ENCODE assay signal across 20 mouse cellular contexts in genomic region chr11:28891515-28891914, GRCm38 (mm10). TPM values are rescaled to one million over a fixed set of nuclear protein-coding genes. Genes with fewer than 3 reads are reported as not detected.
"Had no signal": no experiment of that assay in that cellular context is flagged by ENCODE, and none has a peak within 500 bp of the region (broad histone marks: within the 10 kb centered on the region; RNA-seq: fewer than 3 reads in every experiment).

No protein-coding gene starts in this region.

- H3K4me2 ChIP-seq: lung, embryonic 15.5 days; midbrain, embryonic 11.5 days; midbrain, embryonic 13.5 days; midbrain, embryonic 15.5 days; neural tube, embryonic 12.5 days; stomach, embryonic 15.5 days had no signal

- DNase-seq: lung, adult 2 months; lung, postnatal 14 days; lung, postnatal 36 days; right cerebral cortex, postnatal 14 days; thymus, adult 2 months; thymus, postnatal 25 days; thymus, postnatal 4 days had no signal

- H3K36me3 ChIP-seq: lung, embryonic 15.5 days; midbrain, embryonic 13.5 days; midbrain, embryonic 15.5 days; neural tube, embryonic 12.5 days; stomach, embryonic 15.5 days had no signal

- H3K4me3 ChIP-seq: lung, embryonic 15.5 days; megakaryocyte, embryonic 14.5 days; midbrain, embryonic 13.5 days; midbrain, embryonic 15.5 days; neural tube, embryonic 12.5 days; stomach, embryonic 15.5 days had no signal

- H3K27ac ChIP-seq: lung, embryonic 15.5 days; macrophage; midbrain, embryonic 13.5 days; midbrain, embryonic 15.5 days; neural tube, embryonic 12.5 days; stomach, embryonic 15.5 days; stomach, postnatal 0 days had no signal

- H3K9ac ChIP-seq: lung, embryonic 15.5 days; midbrain, embryonic 13.5 days; midbrain, embryonic 15.5 days; neural tube, embryonic 12.5 days; stomach, embryonic 15.5 days had no signal

- H3K9me3 ChIP-seq: lung, embryonic 15.5 days; megakaryocyte, embryonic 14.5 days; midbrain, embryonic 13.5 days; midbrain, embryonic 15.5 days; neural tube, embryonic 12.5 days; stomach, embryonic 15.5 days had no signal

- H3K4me1 ChIP-seq: lung, embryonic 15.5 days; megakaryocyte, embryonic 14.5 days; midbrain, embryonic 13.5 days; midbrain, embryonic 15.5 days; neural tube, embryonic 12.5 days; stomach, embryonic 15.5 days had no signal

- H3K27me3 ChIP-seq: lung, embryonic 15.5 days; megakaryocyte, embryonic 14.5 days; midbrain, embryonic 13.5 days; midbrain, embryonic 15.5 days; neural tube, embryonic 12.5 days; stomach, embryonic 15.5 days had no signal

- ATAC-seq: lung, postnatal 0 days; midbrain, embryonic 13.5 days; midbrain, embryonic 15.5 days had no signal

RNA-seq across cellular contexts. Expression of gene Efemp1, which starts 38.5 kb away (rescaled TPM):
- total RNA-seq: megakaryocyte progenitor cell, adult 5-6 weeks; monocyte, adult 5-6 weeks; neutrophil, adult 5-6 weeks had no signal
- polyA plus RNA-seq: macrophage had no signal
